Mouse (Mus musculus) mouse embryonic stem cell (cell line): ENCODE results near the gene Pfdn4.
"Not testable (repeated sequence)": the region's sequence is repeated elsewhere in the genome, so short reads cannot be mapped to it uniquely, and the experiment has no call there.

ENCODE experiments used
- in situ Hi-C, 2 experiments: fragments of 300-500 bp; cut with MboI; formaldehyde crosslinking; loops; 1 replicate in 1 of 2; 3 replicates in 1 of 2; pipeline ENCODE4 v1.14.3; 2019 to 2020; ENCODE audit warnings: low sequenced_read_pairs in 2 of 2, low pct_unique_long_range_greater_than_20kb in 1 of 2, mixed read lengths in 1 of 2; ENCODE audit not compliant: unreplicated experiment in 1 of 2

Pfdn4 gene

DNA sequence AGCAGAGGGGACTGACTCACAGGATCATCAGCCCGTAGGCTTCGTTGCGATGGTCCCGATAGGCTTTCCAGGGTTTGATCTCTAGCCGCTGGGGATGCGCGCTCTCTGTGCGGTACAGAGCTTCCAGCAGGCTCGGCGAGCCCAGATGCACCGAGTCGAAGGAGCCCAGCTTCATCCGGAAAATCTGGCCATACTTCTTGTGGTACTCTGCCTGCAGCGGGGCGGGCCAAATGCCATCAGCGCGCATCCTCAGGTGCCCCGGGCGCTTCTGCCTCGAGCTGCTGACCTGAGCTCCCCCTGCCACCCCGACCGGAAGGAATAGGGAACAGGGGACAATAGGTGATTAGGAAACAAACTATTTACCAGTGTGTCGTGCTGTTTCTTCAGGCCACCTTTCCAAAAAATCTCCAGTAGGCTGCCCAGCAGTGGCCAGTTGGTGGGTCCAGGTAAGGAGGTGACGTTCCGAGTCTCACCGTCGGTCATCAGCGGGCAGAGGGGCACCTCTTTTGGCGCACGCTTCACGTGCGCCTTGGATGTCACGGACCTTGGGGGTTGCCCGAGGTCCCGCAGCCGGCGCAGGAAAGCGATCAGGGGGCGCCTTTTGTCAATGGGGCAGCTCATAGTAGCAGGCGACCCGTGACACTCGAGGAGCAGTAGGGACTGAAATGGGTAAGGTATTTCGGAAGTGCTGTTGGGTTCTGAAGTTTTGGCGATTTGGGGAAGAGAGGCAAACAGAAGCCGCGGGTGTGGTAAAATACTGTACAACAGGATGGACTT, at the start of gene Pfdn4:
Gene Pfdn4 (plus strand): TSS at position 275 of the 777 bp plus-strand sequence.
- in situ Hi-C loops: no loop called here

DNA sequence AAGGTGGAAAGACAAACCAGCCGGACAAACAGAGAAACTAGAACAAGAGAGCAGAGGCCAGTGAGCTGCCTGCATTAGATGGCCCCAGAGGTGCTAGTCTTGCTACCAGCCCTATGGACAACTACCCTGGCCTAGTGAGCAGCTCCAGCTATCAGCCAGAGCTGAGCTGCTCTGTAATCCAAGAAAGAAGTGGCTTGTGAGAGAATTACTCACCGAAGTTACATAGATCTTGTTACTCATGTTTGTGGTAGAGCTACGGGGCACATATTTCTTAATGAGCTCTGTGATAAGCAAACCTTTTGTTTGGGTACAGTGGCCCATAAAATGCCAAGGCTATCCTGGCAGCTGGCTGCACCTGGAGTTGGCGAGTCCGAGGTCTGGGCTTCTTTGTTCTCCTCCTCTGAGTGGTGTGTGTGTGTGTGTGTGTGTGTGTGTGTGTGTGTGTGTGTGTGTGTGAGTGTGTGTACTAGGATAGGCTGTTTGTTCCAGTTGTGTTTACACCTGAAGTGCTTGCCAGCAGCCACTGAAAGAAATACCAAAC, 49.3 kb upstream of the Pfdn4 start:
- in situ Hi-C loops: loop anchor here in 1 of 2 experiments (25.0 kb wide), 1 partner anchor 140 kb away; no protein-coding TSS in a partner anchor

DNA sequence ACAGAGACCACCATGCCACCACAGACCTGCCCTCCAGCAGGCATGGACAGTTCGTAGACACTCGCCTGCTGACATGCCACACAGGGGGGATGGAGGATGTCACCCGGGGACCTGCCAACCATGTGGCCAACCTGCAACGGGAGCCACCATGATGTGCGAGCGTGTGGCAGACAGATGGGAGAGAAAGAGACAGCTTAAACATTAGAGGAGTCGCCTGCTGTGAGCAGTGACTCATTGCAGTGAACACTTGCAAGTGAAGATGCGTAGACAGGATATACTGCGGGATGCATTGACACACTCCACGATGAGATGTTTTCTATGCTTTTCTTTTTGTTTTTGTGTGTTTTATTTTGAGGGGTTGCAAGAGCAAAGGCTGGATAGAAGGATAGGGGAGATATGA, 48.6 kb upstream of the Pfdn4 start:
- in situ Hi-C loops: loop anchor here in 1 of 2 experiments (25.0 kb wide), 1 partner anchor 140 kb away; no protein-coding TSS in a partner anchor

DNA sequence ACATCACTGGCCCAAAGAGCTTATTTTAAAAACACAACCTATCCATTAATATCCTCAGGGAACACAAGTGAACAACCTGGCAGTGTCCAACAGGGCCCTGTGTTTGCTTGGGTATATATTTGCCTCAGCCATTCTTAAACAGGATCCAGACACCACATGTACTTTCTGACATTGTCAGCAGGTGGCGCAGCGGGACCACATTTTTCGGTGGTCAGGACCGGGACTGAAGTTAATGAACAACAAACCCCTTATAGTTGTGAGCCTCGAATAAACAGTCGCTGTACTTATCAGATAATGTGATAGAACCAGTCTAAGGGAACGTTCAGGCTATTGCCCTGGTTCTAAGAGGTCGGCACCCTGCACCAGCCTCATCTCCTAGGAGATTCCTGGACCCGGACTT, 45.3 kb upstream of the Pfdn4 start:
- in situ Hi-C loops: no loop called here

GRCm38 (mm10) chr2:170453809-170454208, 42.4 kb upstream of the Pfdn4 start:
- in situ Hi-C loops: not testable (repeated sequence)

GRCm38 (mm10) chr2:170459183-170459582, 37.0 kb upstream of the Pfdn4 start:
- in situ Hi-C loops: no loop called here

GRCm38 (mm10) chr2:170459805-170460204, 36.4 kb upstream of the Pfdn4 start:
- in situ Hi-C loops: no loop called here

- in situ Hi-C loops: no loop called here
Measured at GRCm38 (mm10) chr2:170461652-170462051, 34.6 kb upstream of the Pfdn4 start.

DNA sequence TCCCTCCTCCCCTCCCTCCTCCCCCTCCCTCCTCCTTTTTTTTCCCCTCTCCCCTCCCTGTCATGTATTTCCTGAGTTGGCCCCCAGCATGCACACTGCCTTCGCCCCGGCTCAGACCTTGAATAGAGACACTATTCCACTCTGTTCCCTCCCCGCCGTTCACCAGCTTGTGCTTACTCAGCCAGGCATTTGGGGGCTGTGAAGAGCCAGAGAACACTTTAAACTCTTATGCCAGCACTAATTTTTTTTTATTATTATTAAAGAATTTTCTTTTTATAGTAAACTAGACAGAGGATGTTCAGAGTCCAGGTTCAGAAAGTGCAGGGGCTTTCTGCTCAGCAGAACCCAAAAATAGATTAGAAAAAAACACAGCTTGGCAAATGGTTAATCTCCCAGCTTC, 31.4 kb upstream of the Pfdn4 start:
- in situ Hi-C loops: no loop called here

- in situ Hi-C loops: no loop called here
Measured at GRCm38 (mm10) chr2:170468009-170468408, 28.2 kb upstream of the Pfdn4 start.

DNA sequence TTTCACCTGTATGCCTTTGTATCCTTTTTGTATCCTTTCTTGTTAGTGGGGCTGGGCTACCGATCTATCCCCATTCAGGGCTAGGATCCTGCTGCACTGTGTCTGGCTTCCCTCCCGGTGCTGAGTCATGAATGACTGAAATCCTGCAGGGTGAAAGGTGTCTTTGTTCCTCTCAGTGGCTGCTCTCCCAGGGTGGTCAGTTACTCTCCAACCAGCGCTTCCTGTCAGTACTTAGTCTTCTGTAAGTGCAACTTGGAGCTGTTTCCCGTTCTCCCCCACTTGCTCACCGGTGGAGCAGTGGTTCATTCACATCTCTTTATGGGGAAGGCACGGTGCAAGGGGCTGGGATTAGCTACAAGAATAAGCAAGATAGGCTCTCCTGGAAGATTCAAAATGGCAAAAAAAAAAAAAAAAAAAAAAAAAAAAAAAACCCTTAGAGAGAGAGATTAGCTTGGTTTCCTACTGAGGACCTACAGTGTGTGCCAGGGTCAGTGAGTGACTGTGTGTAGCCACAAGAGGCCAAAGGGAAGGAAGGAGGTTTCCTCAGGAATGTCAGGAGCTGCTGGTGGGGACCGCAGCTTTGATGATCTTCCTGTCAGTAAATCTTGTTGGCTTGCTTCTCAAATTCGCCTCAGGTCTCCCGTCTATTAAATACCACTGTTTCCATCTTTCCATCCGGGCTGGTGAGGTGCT, 26.5 kb upstream of the Pfdn4 start:
- in situ Hi-C loops: no loop called here

DNA sequence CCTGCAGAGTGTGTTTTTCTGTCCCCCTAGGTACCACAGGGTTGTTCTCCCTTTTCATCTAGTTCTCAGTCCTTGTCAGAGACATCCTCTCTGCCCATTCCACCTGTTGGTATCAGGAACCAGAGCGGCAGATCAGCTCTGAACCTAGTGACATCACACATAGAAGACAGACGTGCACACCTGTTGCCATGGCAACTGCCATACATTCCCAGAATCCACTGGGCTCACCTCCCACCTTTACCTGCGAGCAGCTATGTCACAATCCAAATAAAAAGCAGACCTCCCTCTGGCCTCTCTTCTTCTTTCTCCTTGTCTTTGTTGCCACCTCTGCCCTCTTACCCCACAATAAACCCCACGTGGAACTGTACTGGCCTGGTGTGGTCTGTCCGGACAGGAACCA, 25.6 kb upstream of the Pfdn4 start:
- in situ Hi-C loops: no loop called here

DNA sequence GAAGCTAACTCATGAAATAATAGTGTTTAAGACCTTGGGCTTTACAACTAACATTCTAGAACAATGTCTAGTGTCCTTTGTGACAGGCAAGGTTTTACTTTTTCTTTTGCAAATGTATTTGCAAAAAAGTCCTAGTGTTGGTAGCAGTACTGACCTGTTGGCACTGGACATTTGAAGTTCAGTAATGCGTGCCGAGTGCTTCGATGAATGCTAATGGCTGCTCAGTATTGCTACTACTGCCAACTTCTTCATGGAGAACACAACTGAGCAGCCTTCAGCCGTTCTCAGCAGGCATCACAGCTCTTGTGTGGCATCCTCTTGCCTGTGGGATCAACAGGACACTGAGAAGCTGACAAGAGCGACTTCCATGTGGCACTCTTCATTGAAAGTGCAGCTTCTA, 22.1 kb upstream of the Pfdn4 start:
- in situ Hi-C loops: no loop called here

GRCm38 (mm10) chr2:170475164-170475563, 21.1 kb upstream of the Pfdn4 start:
- in situ Hi-C loops: no loop called here

- in situ Hi-C loops: no loop called here
Measured at GRCm38 (mm10) chr2:170476215-170476614, 20.0 kb upstream of the Pfdn4 start.

GRCm38 (mm10) chr2:170476643-170477042, 19.6 kb upstream of the Pfdn4 start:
- in situ Hi-C loops: no loop called here

- in situ Hi-C loops: no loop called here
Measured at GRCm38 (mm10) chr2:170482019-170482540, 14.1 kb upstream of the Pfdn4 start.

GRCm38 (mm10) chr2:170483914-170484313, 12.3 kb upstream of the Pfdn4 start:
- in situ Hi-C loops: no loop called here

- in situ Hi-C loops: no loop called here
Measured at GRCm38 (mm10) chr2:170487202-170487601, 9.0 kb upstream of the Pfdn4 start.
